Mouse (Mus musculus): ENCODE measurements around the gene Rapgef1.

DNA sequence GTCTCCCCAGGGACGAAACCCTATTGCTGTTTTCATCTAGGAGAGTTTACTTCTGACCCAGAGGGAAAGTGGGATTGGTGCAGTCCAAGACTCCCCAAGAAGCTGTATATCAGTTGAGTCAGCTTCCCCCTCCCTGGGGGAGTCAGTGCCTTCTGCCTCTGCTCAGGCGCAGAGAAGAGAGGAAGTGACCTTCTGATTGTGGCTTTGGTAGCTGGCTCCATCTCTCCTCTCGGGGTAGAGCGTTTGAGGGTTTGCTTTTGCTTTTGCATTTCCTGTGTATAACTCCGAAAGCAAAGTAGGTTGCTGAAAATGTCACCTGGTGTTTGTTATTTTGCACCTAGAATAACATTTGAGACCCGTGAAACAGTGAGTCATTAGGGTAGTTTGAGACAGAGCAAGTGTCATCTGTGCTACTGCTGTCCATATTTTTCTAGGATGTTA, 42.3 kb downstream of the Rapgef1 start:
- no peak for TF ChIP-seq FLI1 (IDR thresholded peaks at IDR 0.05; ENCODE audit: low read length)
- no peak for TF ChIP-seq GATA1 (IDR thresholded peaks at IDR 0.05; ENCODE audit: borderline replicate concordance, low read length)
